Mouse (Mus musculus): ENCODE results near the gene Gm28048. TPM values are rescaled to one million over a fixed set of nuclear protein-coding genes. Genes with fewer than 3 reads are reported as not detected.

The Gm28048 gene
- polyA plus RNA-seq, 1 experiment from 2014 or later: 4.3 TPM

GRCm38 (mm10) chr11:22987357-22987756 is 5.5 kb upstream of the Gm28048 start:
- WGBS: 48% methylated on average over 2 of the region's 2 CpGs
- no peaks in the 10 kb centered on the region for H3K27me3 ChIP-seq (replicated peaks)
- ATAC-seq (ENCODE audit: low FRiP score): no peak
- H3K9ac ChIP-seq (replicated peaks): no peak overlapping the region
- no peak overlapping the region for H3K27ac ChIP-seq (replicated peaks)
- no peaks in the 10 kb centered on the region for H3K9me3 ChIP-seq (replicated peaks)
- H3K4me1 ChIP-seq: peaks cover 12% of the 10 kb centered on the region
- no peaks in the 10 kb centered on the region for H3K36me3 ChIP-seq
- H3K4me2 ChIP-seq: no peak overlapping the region
- H3K4me3 ChIP-seq (replicated peaks): no peak overlapping the region

GRCm38 (mm10) chr11:22985510-22985909 is 3.6 kb upstream of the Gm28048 start:
- Histone ChIP-seq H3K4me1 (peaks cover 12% of the 10 kb centered on the region), H3K27me3 (replicated peaks) (no peaks in the 10 kb centered on the region), H3K36me3 (no peaks in the 10 kb centered on the region), H3K4me2 (no peak overlapping the region), H3K9me3 (replicated peaks) (no peaks in the 10 kb centered on the region), H3K27ac (replicated peaks) (no peak overlapping the region), H3K9ac (replicated peaks) (no peak overlapping the region), H3K4me3 (replicated peaks) (no peak overlapping the region)
- 87% methylated on average over 3 of the region's 3 CpGs for WGBS
- no peak for ATAC-seq (ENCODE audit: low FRiP score)

- peaks cover 6% of the 10 kb centered on the region; the same call in 1 of the 2 replicates for H3K36me3 ChIP-seq
- WGBS: 76% methylated on average over 6 of the region's 6 CpGs
- ATAC-seq (ENCODE audit: low FRiP score): no peak
- no peak overlapping the region for H3K27ac ChIP-seq (replicated peaks)
- H3K27me3 ChIP-seq (replicated peaks): no peaks in the 10 kb centered on the region
- no peak overlapping the region for H3K9ac ChIP-seq (replicated peaks)
- H3K4me2 ChIP-seq: peak overlapping the region; percentile 71
- no peaks in the 10 kb centered on the region for H3K9me3 ChIP-seq (replicated peaks)
- peaks cover 26% of the 10 kb centered on the region for H3K4me1 ChIP-seq
- H3K4me3 ChIP-seq (replicated peaks): no peak overlapping the region
These were observed 956 bp upstream of the Gm28048 start for GRCm38 (mm10) chr11:22982846-22983245.

- WGBS: 3% methylated on average over 12 of the region's 12 CpGs
- Histone ChIP-seq H3K27ac (replicated peaks) (peak overlapping the region; percentile 92), H3K4me2 (peak overlapping the region; percentile 71), H3K9me3 (replicated peaks) (no peaks in the 10 kb centered on the region), H3K9ac (replicated peaks) (peak overlapping the region; percentile 60), H3K27me3 (replicated peaks) (no peaks in the 10 kb centered on the region), H3K4me3 (replicated peaks) (peak overlapping the region; percentile 59), H3K36me3 (peaks cover 12% of the 10 kb centered on the region), H3K4me1 (peaks cover 39% of the 10 kb centered on the region)
- peak; percentile 48 for ATAC-seq (ENCODE audit: low FRiP score)
These were observed 343 bp downstream of the Gm28048 start for GRCm38 (mm10) chr11:22981543-22981950.

- no peak overlapping the region for H3K27ac ChIP-seq (replicated peaks)
- peaks cover 44% of the 10 kb centered on the region for H3K4me1 ChIP-seq
- no peaks in the 10 kb centered on the region for H3K9me3 ChIP-seq (replicated peaks)
- peaks cover 17% of the 10 kb centered on the region for H3K36me3 ChIP-seq
- WGBS: 42% methylated on average over 4 of the region's 4 CpGs
- no peaks in the 10 kb centered on the region for H3K27me3 ChIP-seq (replicated peaks)
- H3K4me2 ChIP-seq: peak overlapping the region; percentile 71
- H3K9ac ChIP-seq (replicated peaks): peak overlapping the region; percentile 60
- no peak for ATAC-seq (ENCODE audit: low FRiP score)
- H3K4me3 ChIP-seq (replicated peaks): peak overlapping the region; percentile 59
These were observed 849 bp downstream of the Gm28048 start for GRCm38 (mm10) chr11:22981041-22981440.

GRCm38 (mm10) chr11:22979221-22979620 is 2.7 kb downstream of the Gm28048 start:
- ATAC-seq (ENCODE audit: low FRiP score): no peak
- peaks cover 53% of the 10 kb centered on the region for H3K4me1 ChIP-seq

GRCm38 (mm10) chr11:22978711-22979110 is 3.2 kb downstream of the Gm28048 start:
- H3K4me2 ChIP-seq: no peak overlapping the region
- H3K27ac ChIP-seq (replicated peaks): no peak overlapping the region
- WGBS: 35% methylated on average over 1 of the region's 1 CpGs
- no peaks in the 10 kb centered on the region for H3K9me3 ChIP-seq (replicated peaks)
- H3K4me1 ChIP-seq: peaks cover 58% of the 10 kb centered on the region
- H3K36me3 ChIP-seq: peaks cover 24% of the 10 kb centered on the region
- H3K4me3 ChIP-seq (replicated peaks): no peak overlapping the region
- H3K9ac ChIP-seq (replicated peaks): no peak overlapping the region
- H3K27me3 ChIP-seq (replicated peaks): no peaks in the 10 kb centered on the region
- no peak for ATAC-seq (ENCODE audit: low FRiP score)

More at GRCm38 (mm10) chr11:22979221-22979620, 2.7 kb downstream of the Gm28048 start:
- H3K36me3 ChIP-seq: peaks cover 19% of the 10 kb centered on the region
- H3K27ac ChIP-seq (replicated peaks): no peak overlapping the region
- H3K9me3 ChIP-seq (replicated peaks): no peaks in the 10 kb centered on the region
- 87% methylated on average over 1 of the region's 1 CpGs for WGBS
- H3K9ac ChIP-seq (replicated peaks): no peak overlapping the region
- H3K4me3 ChIP-seq (replicated peaks): no peak overlapping the region
- H3K27me3 ChIP-seq (replicated peaks): no peaks in the 10 kb centered on the region
- H3K4me2 ChIP-seq: no peak overlapping the region

- H3K27me3 ChIP-seq (replicated peaks): no peaks in the 10 kb centered on the region
- no peak for ATAC-seq (ENCODE audit: low FRiP score)
- no peaks in the 10 kb centered on the region for H3K9me3 ChIP-seq (replicated peaks)
- H3K36me3 ChIP-seq: peaks cover 29% of the 10 kb centered on the region
- H3K4me2 ChIP-seq: peak overlapping the region; percentile 3; the same call in 1 of the 2 replicates
- no peak overlapping the region for H3K9ac ChIP-seq (replicated peaks)
- peaks cover 61% of the 10 kb centered on the region for H3K4me1 ChIP-seq
- no peak overlapping the region for H3K4me3 ChIP-seq (replicated peaks)
- 94% methylated on average over 3 of the region's 3 CpGs for WGBS
- no peak overlapping the region for H3K27ac ChIP-seq (replicated peaks)
These were observed 3.7 kb downstream of the Gm28048 start for GRCm38 (mm10) chr11:22978215-22978614.

GRCm38 (mm10) chr11:22973599-22973998 is 8.3 kb downstream of the Gm28048 start:
- Histone ChIP-seq H3K4me2 (peak overlapping the region; percentile 63), H3K4me3 (replicated peaks) (peak overlapping the region; percentile 57), H3K36me3 (peaks cover 33% of the 10 kb centered on the region), H3K27ac (replicated peaks) (peak overlapping the region; percentile 68), H3K9ac (replicated peaks) (peak overlapping the region; percentile 45), H3K9me3 (replicated peaks) (peaks cover 18% of the 10 kb centered on the region; the same call in 1 of the 2 replicates), H3K27me3 (replicated peaks) (no peaks in the 10 kb centered on the region), H3K4me1 (peaks cover 42% of the 10 kb centered on the region)
- WGBS: 49% methylated on average over 14 of the region's 14 CpGs
- ATAC-seq (ENCODE audit: low FRiP score): no peak

- peak; percentile 73 for ATAC-seq (ENCODE audit: low FRiP score)
- Histone ChIP-seq H3K4me2 (peak overlapping the region; percentile 63), H3K9me3 (replicated peaks) (peaks cover 18% of the 10 kb centered on the region; the same call in 1 of the 2 replicates), H3K36me3 (peaks cover 27% of the 10 kb centered on the region), H3K27ac (replicated peaks) (peak overlapping the region; percentile 80), H3K4me3 (replicated peaks) (peak overlapping the region; percentile 57), H3K27me3 (replicated peaks) (no peaks in the 10 kb centered on the region), H3K4me1 (peaks cover 36% of the 10 kb centered on the region), H3K9ac (replicated peaks) (peak overlapping the region; percentile 63)
- 52% methylated on average over 43 of the region's 46 CpGs for WGBS
These were observed 9.0 kb downstream of the Gm28048 start for GRCm38 (mm10) chr11:22972746-22973526.

GRCm38 (mm10) chr11:22971835-22972709 is 9.8 kb downstream of the Gm28048 start, which contains the start of gene Zrsr1:
TSS of gene Zrsr1 (plus strand) at chr11:22972005.
- H3K4me1 ChIP-seq: peaks cover 28% of the 10 kb centered on the region
- peaks cover 18% of the 10 kb centered on the region; the same call in 1 of the 2 replicates for H3K9me3 ChIP-seq (replicated peaks)
- no peaks in the 10 kb centered on the region for H3K27me3 ChIP-seq (replicated peaks)
- H3K4me3 ChIP-seq (replicated peaks): peak within 1 kb of the TSS; percentile 57
- H3K27ac ChIP-seq (replicated peaks): peak within 1 kb of the TSS; percentile 80
- H3K4me2 ChIP-seq: peak within 1 kb of the TSS; percentile 63
- peaks cover 23% of the 10 kb centered on the region for H3K36me3 ChIP-seq
- ATAC-seq (ENCODE audit: low FRiP score): peak; percentile 85
- H3K9ac ChIP-seq (replicated peaks): peak within 1 kb of the TSS; percentile 63
- 59% methylated on average over 56 of the region's 56 CpGs for WGBS
